Mouse (Mus musculus) heart, embryonic 12.5 days (tissue): ENCODE data around the gene Gm10337. TPM values are rescaled to one million over a fixed set of nuclear protein-coding genes. Genes with fewer than 3 reads are reported as not detected.
A peak's percentile ranks its signal among the peaks of the same experiment; 100 is the strongest.

ENCODE experiments used
- ATAC-seq: fragments of 200-750 bp; cut with Nextera tagmentation; 2 replicates; pipeline ENCODE4 v1.8.0; 2017; ENCODE audit warnings: moderate TSS enrichment, moderate library complexity; ENCODE audit not compliant: insufficient number of reproducible peaks, low FRiP score
- H3K27ac ChIP-seq: fragments of 300-500 bp; sonication (generic); 2 replicates; pipeline ENCODE4 v1.5.1; 2016; ENCODE audit warnings: mild to moderate bottlenecking, moderate library complexity; ENCODE audit not compliant: poor library complexity, severe bottlenecking
- H3K27me3 ChIP-seq: fragments of 300-500 bp; sonication (generic); replicated peaks from 2 replicates; pipeline ENCODE4 v1.6.1; 2016; ENCODE audit warnings: mild to moderate bottlenecking, moderate library complexity
- H3K36me3 ChIP-seq: fragments of 300-500 bp; sonication (generic); 2 replicates; pipeline ENCODE4 v1.6.1; 2016; ENCODE audit warnings: mild to moderate bottlenecking, moderate library complexity
- H3K4me1 ChIP-seq: fragments of 300-500 bp; sonication (generic); replicated peaks from 2 replicates; pipeline ENCODE4 v1.6.1; 2016; ENCODE audit warnings: mild to moderate bottlenecking
- H3K4me2 ChIP-seq: fragments of 300-500 bp; sonication (generic); 2 replicates; pipeline ENCODE4 v1.6.1; 2016; ENCODE audit warnings: mild to moderate bottlenecking, moderate library complexity
- H3K4me3 ChIP-seq: fragments of 300-500 bp; sonication (generic); 2 replicates; pipeline ENCODE4 v1.5.1; 2016; ENCODE audit warnings: mild to moderate bottlenecking
- H3K9ac ChIP-seq: fragments of 300-500 bp; sonication (generic); 2 replicates; pipeline ENCODE4 v1.6.1; 2016; ENCODE audit warnings: mild to moderate bottlenecking, moderate library complexity
- H3K9me3 ChIP-seq: fragments of 300-500 bp; sonication (generic); replicated peaks from 2 replicates; pipeline ENCODE4 v1.6.1; 2016; ENCODE audit warnings: mild to moderate bottlenecking, moderate library complexity
- WGBS: fragments of 180-500 bp; shearing (Covaris S2); methylation state at CpG from one replicate; pipeline ENCODE4 v1.1.7; 2016; 5-methylcytosine and 5-hydroxymethylcytosine counted together
- polyA plus RNA-seq: library from polyadenylated mRNA; unstranded; fragments of >200 nt; fragmentation: Nextera tagmentation; extraction: Ambion mirVana; gene quantifications from 2 replicates; pipeline ENCODE4 v1.2.1, GENCODE M21; 2016

Gene Gm10337
- polyA plus RNA-seq, 1 experiment from 2014 or later, result not detected

- Histone ChIP-seq H3K27ac (peak within 1 kb of the TSS; percentile 76), H3K27me3 (no peaks in the 10 kb centered on the region), H3K4me2 (peak within 1 kb of the TSS; percentile 88), H3K36me3 (peaks cover 15% of the 10 kb centered on the region), H3K4me1 (peaks cover 40% of the 10 kb centered on the region), H3K9me3 (no peaks in the 10 kb centered on the region), H3K4me3 (peak within 1 kb of the TSS; percentile 66), H3K9ac (peak within 1 kb of the TSS; percentile 73)
- no peak for ATAC-seq
- whole genome bisulfite sequencing, result under 1% methylated on average over 43 of the region's 43 CpGs
These were observed 13.3 kb downstream of the Gm10337 start, which contains the start of gene Map3k12 for GRCm38 (mm10) chr15:102516728-102517404. TSS of gene Map3k12 (minus strand) at chr15:102517064.

GRCm38 (mm10) chr15:102517631-102517975 lies 14.1 kb downstream of the Gm10337 start:
- WGBS, result under 1% methylated on average over 10 of the region's 10 CpGs
- H3K9ac ChIP-seq, result peak overlapping the region; percentile 73

GRCm38 (mm10) chr15:102517976-102518858 lies 14.7 kb downstream of the Gm10337 start, which contains the start of gene Tarbp2:
TSS of gene Tarbp2 (plus strand) at chr15:102518192.
- Histone ChIP-seq H3K9me3 (no peaks in the 10 kb centered on the region), H3K4me1 (peaks cover 34% of the 10 kb centered on the region), H3K27me3 (no peaks in the 10 kb centered on the region), H3K9ac (peak within 1 kb of the TSS; percentile 93), H3K4me3 (peak within 1 kb of the TSS; percentile 66), H3K27ac (peak within 1 kb of the TSS; percentile 99), H3K4me2 (peak within 1 kb of the TSS; percentile 88), H3K36me3 (peaks cover 28% of the 10 kb centered on the region)
- under 1% methylated on average over 60 of the region's 60 CpGs for WGBS
- ATAC-seq, result peak; percentile 91

More at GRCm38 (mm10) chr15:102517631-102517975, 14.1 kb downstream of the Gm10337 start:
- H3K27me3 ChIP-seq, result no peaks in the 10 kb centered on the region
- H3K4me2 ChIP-seq, result peak overlapping the region; percentile 88
- peak overlapping the region; percentile 66 for H3K4me3 ChIP-seq
- peak overlapping the region; percentile 76 for H3K27ac ChIP-seq
- no peaks in the 10 kb centered on the region for H3K9me3 ChIP-seq
- peaks cover 34% of the 10 kb centered on the region for H3K4me1 ChIP-seq
- ATAC-seq, result no peak
- peaks cover 22% of the 10 kb centered on the region for H3K36me3 ChIP-seq

GRCm38 (mm10) chr15:102518859-102519201 lies 15.3 kb downstream of the Gm10337 start:
- 16% methylated on average over 9 of the region's 9 CpGs for WGBS

GRCm38 (mm10) chr15:102519211-102520141 lies 16.0 kb downstream of the Gm10337 start:
- Histone ChIP-seq H3K9ac (peak overlapping the region; percentile 93), H3K36me3 (peaks cover 37% of the 10 kb centered on the region), H3K4me3 (peak overlapping the region; percentile 66), H3K4me1 (peaks cover 34% of the 10 kb centered on the region), H3K27me3 (no peaks in the 10 kb centered on the region), H3K9me3 (no peaks in the 10 kb centered on the region), H3K27ac (peak overlapping the region; percentile 99), H3K4me2 (peak overlapping the region; percentile 88)
- no peak for ATAC-seq
- WGBS, result 53% methylated on average over 17 of the region's 17 CpGs

More at GRCm38 (mm10) chr15:102518859-102519201, 15.3 kb downstream of the Gm10337 start:
- Histone ChIP-seq H3K27ac (peak overlapping the region; percentile 99), H3K4me3 (peak overlapping the region; percentile 66), H3K4me2 (peak overlapping the region; percentile 88), H3K4me1 (peaks cover 34% of the 10 kb centered on the region), H3K9ac (peak overlapping the region; percentile 93), H3K36me3 (peaks cover 32% of the 10 kb centered on the region), H3K27me3 (no peaks in the 10 kb centered on the region), H3K9me3 (no peaks in the 10 kb centered on the region)
- ATAC-seq, result no peak

GRCm38 (mm10) chr15:102520416-102520815 lies 16.9 kb downstream of the Gm10337 start:
- ATAC-seq, result no peak
- H3K4me3 ChIP-seq, result peak overlapping the region; percentile 4; the same call in 1 of the 2 replicates
- H3K4me1 ChIP-seq, result peaks cover 32% of the 10 kb centered on the region
- H3K9me3 ChIP-seq, result no peaks in the 10 kb centered on the region
- H3K4me2 ChIP-seq, result peak overlapping the region; percentile 88
- H3K9ac ChIP-seq, result peak overlapping the region; percentile 65
- H3K27ac ChIP-seq, result peak overlapping the region; percentile 66
- peaks cover 41% of the 10 kb centered on the region for H3K36me3 ChIP-seq
- 42% methylated on average over 4 of the region's 4 CpGs for WGBS
- no peaks in the 10 kb centered on the region for H3K27me3 ChIP-seq

GRCm38 (mm10) chr15:102521480-102521879 lies 18.0 kb downstream of the Gm10337 start:
- H3K4me2 ChIP-seq, result no peak overlapping the region
- 0 out of 2 replicates have a peak overlapping the region, but pooled peaks have one; percentile 65 for H3K9ac ChIP-seq
- no peak overlapping the region for H3K4me3 ChIP-seq
- H3K36me3 ChIP-seq, result peaks cover 46% of the 10 kb centered on the region
- no peak for ATAC-seq
- whole genome bisulfite sequencing, result 80% methylated on average over 4 of the region's 4 CpGs
- H3K27ac ChIP-seq, result no peak overlapping the region
- peaks cover 22% of the 10 kb centered on the region for H3K4me1 ChIP-seq
- no peaks in the 10 kb centered on the region for H3K27me3 ChIP-seq
- H3K9me3 ChIP-seq, result no peaks in the 10 kb centered on the region

- H3K36me3 ChIP-seq, result peaks cover 75% of the 10 kb centered on the region
- H3K4me1 ChIP-seq, result peaks cover 12% of the 10 kb centered on the region
- H3K4me2 ChIP-seq, result no peak within 1 kb of the TSS
- ATAC-seq, result no peak
- H3K9me3 ChIP-seq, result no peaks in the 10 kb centered on the region
- no peaks in the 10 kb centered on the region for H3K27me3 ChIP-seq
- H3K9ac ChIP-seq, result 0 out of 2 replicates have a peak within 1 kb of the TSS, but pooled peaks have one; percentile 6
- H3K4me3 ChIP-seq, result no peak within 1 kb of the TSS
- no peak within 1 kb of the TSS for H3K27ac ChIP-seq
- WGBS, result 6% methylated on average over 3 of the region's 3 CpGs
These were observed 21.5 kb downstream of the Gm10337 start, which contains the start of gene Npff for GRCm38 (mm10) chr15:102524892-102525485. TSS of gene Npff (minus strand) at chr15:102524942.

- Histone ChIP-seq H3K4me2 (no peak overlapping the region), H3K4me1 (0 out of 2 replicates have a peak, but pooled peaks cover 3% of the 10 kb centered on the region), H3K27ac (no peak overlapping the region), H3K9me3 (no peaks in the 10 kb centered on the region), H3K36me3 (peaks cover 78% of the 10 kb centered on the region), H3K9ac (no peak overlapping the region), H3K27me3 (no peaks in the 10 kb centered on the region), H3K4me3 (no peak overlapping the region)
- WGBS, result 78% methylated on average over 6 of the region's 6 CpGs
- no peak for ATAC-seq
These were observed 22.8 kb downstream of the Gm10337 start for GRCm38 (mm10) chr15:102526111-102527002.
